Mouse (Mus musculus): ENCODE measurements around the gene Gas2l1.

DNA sequence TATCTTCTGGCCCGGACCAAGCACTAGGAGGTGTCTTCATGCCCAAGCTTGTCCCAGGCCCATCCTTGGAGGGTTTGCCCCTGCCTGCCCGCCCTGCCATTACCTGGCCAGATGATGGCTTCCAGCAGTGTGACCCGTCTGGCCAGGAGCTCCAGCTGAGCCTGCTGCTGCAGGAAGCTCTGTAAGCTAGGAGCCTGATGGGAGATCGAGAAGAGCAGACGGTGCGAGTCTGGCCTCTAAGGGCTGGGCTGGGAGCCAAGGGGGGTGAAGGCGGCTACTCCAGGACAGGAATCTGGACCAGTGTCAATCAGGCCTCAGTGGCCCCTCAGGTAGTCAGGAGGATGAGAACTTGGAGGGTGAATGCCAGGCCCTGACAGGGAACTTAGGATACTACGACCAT, 44.3 kb upstream of the Gas2l1 start:
- TF ChIP-seq EP300 (optimal IDR thresholded peaks at IDR 0.05) (no peak), CTCF (IDR thresholded peaks at IDR 0.05; ENCODE audit: low read depth) (no peak)

Measured in stomach, postnatal 0 days (tissue).